Mouse (Mus musculus) kidney, embryonic 15.5 days (tissue): ENCODE results near the gene Elmo1. TPM values are rescaled to one million over a fixed set of nuclear protein-coding genes. Genes with fewer than 3 reads are reported as not detected.

Source experiments
- ATAC-seq: fragments of 200-750 bp; cut with Nextera tagmentation; replicated peaks from 2 replicates; pipeline ENCODE4 v1.8.0; 2017; ENCODE audit warnings: moderate TSS enrichment; ENCODE audit not compliant: low FRiP score
- H3K27ac ChIP-seq: fragments of 300-500 bp; sonication (generic); 2 replicates; pipeline ENCODE4 v1.5.1; 2015; ENCODE audit warnings: mild to moderate bottlenecking, inconsistent platforms
- H3K27me3 ChIP-seq: fragments of 300-500 bp; sonication (generic); 2 replicates; pipeline ENCODE4 v1.6.1; 2015; ENCODE audit warnings: inconsistent platforms
- H3K36me3 ChIP-seq: fragments of 300-500 bp; sonication (generic); 2 replicates; pipeline ENCODE4 v1.6.1; 2015; ENCODE audit warnings: inconsistent platforms
- H3K4me1 ChIP-seq: fragments of 300-500 bp; sonication (generic); 2 replicates; pipeline ENCODE4 v1.6.1; 2015; ENCODE audit warnings: inconsistent platforms
- H3K4me2 ChIP-seq: fragments of 300-500 bp; sonication (generic); 2 replicates; pipeline ENCODE4 v1.6.1; 2015; ENCODE audit warnings: moderate library complexity, mild to moderate bottlenecking, inconsistent platforms
- H3K4me3 ChIP-seq: fragments of 300-500 bp; sonication (generic); replicated peaks from 2 replicates; pipeline ENCODE4 v1.5.1; 2015; ENCODE audit warnings: mild to moderate bottlenecking, inconsistent platforms
- H3K9ac ChIP-seq: fragments of 300-500 bp; sonication (generic); 2 replicates; pipeline ENCODE4 v1.6.1; 2015; ENCODE audit warnings: mild to moderate bottlenecking, inconsistent platforms
- H3K9me3 ChIP-seq: fragments of 300-500 bp; sonication (generic); replicated peaks from 2 replicates; pipeline ENCODE4 v1.6.1; 2016; ENCODE audit warnings: inconsistent platforms
- WGBS: fragments of 180-500 bp; shearing (Covaris S2); methylation state at CpG from one replicate; pipeline ENCODE4 v1.1.7; 2015; ENCODE audit warnings: mixed read lengths; 5-methylcytosine and 5-hydroxymethylcytosine counted together
- polyA plus RNA-seq: library from polyadenylated mRNA; unstranded; fragments of >200 nt; fragmentation: Nextera tagmentation; extraction: Ambion mirVana; gene quantifications from 2 replicates; pipeline ENCODE4 v1.2.1, GENCODE M21; 2015

Gene Elmo1
- polyA plus RNA-seq, 1 experiment from 2014 or later: 16.1 TPM

DNA sequence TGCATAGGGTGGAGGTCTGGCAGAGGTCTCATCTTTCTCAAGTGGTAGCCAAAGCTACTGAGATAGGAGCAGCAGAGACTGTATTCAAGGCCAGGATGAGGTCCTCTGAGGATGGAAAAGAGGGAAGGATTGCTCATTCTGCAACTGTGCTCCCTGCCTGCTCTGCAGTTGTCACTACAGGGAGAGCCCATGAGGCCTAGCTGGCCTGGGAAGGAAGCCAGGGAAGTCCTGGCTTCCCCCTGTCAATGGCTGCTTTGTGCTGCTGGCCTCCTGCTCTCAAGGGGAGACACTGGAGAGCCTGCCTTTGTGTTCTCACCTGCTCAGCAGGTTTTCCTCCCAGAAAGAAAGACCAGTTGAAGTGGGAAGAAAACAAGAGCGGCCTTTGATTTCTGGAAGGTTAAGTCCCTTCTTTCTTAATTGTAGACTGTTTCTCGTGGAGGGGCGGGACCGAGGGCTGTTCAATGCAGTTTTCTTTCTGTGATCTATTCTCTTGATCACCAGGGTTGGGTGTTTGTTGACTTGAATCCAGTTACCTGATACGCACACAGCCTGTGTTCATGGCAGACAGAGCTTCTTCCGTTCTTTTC lies 91.9 kb downstream of the Elmo1 start:
- 67% methylated on average over 6 of the region's 6 CpGs for WGBS
- no peak for ATAC-seq
- no peak overlapping the region for H3K4me2 ChIP-seq

DNA sequence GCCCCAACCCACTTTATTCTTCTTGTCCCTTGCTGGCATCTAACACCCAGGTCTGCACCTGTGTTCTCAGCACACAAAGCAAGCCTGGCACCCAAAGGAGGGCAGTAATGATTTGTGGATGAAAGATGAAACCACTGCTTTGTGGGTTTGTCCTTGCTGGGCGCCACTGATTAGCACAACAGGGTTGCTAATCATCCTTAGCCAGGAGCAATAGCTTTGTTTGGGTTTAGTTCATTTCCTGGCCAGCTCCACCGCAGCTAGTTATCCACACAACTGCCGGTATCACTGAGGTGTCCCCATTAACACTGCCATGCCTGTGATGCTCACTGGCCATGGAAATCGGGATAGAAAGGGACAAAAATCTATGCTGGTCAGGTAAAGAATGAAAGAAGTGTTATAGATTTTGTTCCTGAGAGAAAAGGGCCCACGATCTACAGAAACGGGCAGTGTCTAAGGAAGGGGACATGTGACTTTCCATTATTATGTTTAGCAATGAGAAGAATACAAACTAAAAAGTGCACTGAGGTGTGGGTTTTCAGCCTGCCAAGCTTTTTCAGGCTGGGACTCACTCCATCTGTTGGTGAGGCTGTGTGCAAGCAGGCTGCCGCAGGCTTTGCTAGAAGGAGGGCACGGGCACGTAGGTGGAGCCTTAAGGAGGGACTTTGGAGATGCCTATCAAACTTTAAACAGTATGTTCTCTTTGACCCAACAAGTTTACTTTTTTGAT lies 93.3 kb downstream of the Elmo1 start:
- no peak overlapping the region for H3K9ac ChIP-seq
- WGBS: 13% methylated on average over 9 of the region's 9 CpGs
- H3K9me3 ChIP-seq: no peaks in the 10 kb centered on the region
- H3K4me3 ChIP-seq: no peak overlapping the region
- 0 out of 2 replicates have a peak overlapping the region, but pooled peaks have one; percentile 12 for H3K4me2 ChIP-seq
- H3K36me3 ChIP-seq: no peaks in the 10 kb centered on the region
- no peaks in the 10 kb centered on the region for H3K27me3 ChIP-seq
- H3K27ac ChIP-seq: peak overlapping the region; percentile 73
- ATAC-seq: peak; percentile 76
- H3K4me1 ChIP-seq: peaks cover 30% of the 10 kb centered on the region

More for the DNA sequence above, 91.9 kb downstream of the Elmo1 start:
- H3K9me3 ChIP-seq: no peaks in the 10 kb centered on the region
- H3K36me3 ChIP-seq: no peaks in the 10 kb centered on the region
- H3K9ac ChIP-seq: no peak overlapping the region
- peak overlapping the region; percentile 75 for H3K27ac ChIP-seq
- H3K27me3 ChIP-seq: no peaks in the 10 kb centered on the region
- peaks cover 30% of the 10 kb centered on the region for H3K4me1 ChIP-seq
- no peak overlapping the region for H3K4me3 ChIP-seq

DNA sequence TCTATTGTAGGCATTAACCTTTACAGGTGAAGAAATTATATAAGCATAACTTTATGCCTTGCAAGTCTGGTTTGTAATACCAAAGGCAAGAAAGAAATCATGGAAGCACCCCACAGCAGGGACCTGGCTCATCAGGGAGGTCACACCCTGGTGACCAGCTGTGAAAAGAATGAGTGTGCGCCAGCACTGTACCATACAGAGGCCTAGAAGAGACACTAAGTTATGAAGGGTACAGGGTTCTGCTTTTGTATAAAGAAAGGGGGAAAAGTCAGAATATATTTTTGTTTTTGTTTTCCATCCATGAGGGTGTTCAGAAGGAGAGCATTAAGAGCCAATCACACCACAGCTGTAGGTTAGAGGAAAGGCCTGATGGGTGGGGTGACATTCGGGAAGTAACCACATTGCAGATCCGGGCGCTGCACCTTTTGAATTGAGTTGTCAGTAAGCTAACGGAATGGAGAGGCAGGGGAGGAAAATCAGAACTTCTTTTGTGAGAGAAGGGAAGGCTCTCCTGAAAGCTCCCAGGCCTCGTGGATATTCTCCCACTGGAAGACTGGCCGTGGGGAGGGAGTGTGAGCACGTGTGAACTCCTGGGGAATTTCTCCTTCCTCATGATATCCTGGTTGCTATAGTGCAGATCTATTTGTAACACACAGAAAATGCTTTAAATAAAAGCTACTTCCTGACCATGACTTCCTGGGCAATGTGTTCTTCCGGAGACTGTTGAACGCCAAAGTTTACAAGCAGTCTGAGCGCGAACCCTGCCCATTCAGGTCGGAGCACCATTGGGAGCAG lies 94.0 kb downstream of the Elmo1 start:
- ATAC-seq: no peak
- H3K4me3 ChIP-seq: 0 out of 2 replicates have a peak overlapping the region, but pooled peaks have one; percentile 11
- no peak overlapping the region for H3K4me2 ChIP-seq

DNA sequence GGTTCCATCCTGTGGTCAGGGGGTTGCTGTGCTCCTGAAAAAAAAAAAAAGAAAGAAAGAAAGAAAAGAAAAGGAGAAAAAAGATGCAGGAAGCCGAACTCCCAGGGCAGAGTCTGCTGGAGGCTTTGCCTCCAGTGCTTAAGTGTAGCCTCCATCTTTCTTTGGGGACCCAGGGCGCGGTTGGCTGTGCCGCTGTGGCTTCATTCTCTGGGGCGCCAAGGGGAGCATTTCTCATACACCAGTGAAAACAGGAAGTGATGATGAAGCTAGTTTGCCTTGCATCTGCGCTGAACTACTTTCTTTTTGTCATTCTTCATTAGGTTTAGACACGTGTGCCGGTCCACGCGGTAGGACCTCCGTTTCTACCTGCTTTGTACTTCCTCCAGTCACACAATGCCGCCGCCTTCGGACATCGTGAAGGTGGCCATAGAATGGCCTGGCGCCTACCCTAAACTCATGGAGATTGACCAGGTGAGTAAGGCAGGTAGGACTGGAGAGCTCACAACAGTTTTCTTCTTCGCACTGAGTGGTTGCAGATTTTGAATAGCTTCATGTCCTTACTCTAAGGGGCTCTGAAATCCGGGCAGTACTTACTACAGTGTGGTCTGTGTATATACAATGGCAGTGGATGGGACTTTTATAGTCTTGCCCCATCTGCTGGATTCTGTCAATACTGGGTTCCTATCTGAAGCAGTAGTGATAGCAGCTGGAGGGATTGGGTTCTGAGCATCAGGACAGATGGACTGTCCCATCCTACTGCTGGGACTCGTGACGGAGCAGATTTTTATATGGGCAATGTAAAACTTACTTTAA lies 94.8 kb downstream of the Elmo1 start:
- WGBS: 86% methylated on average over 20 of the region's 20 CpGs
- Histone ChIP-seq H3K36me3 (no peaks in the 10 kb centered on the region), H3K9me3 (no peaks in the 10 kb centered on the region), H3K27me3 (no peaks in the 10 kb centered on the region), H3K9ac (no peak overlapping the region), H3K4me3 (peak overlapping the region; percentile 11; the same call in 1 of the 2 replicates), H3K27ac (peak overlapping the region; percentile 73), H3K4me1 (peaks cover 30% of the 10 kb centered on the region), H3K4me2 (peak overlapping the region; percentile 17; the same call in 1 of the 2 replicates)
- no peak for ATAC-seq

More for the DNA sequence above, 94.0 kb downstream of the Elmo1 start:
- no peaks in the 10 kb centered on the region for H3K36me3 ChIP-seq
- no peak overlapping the region for H3K9ac ChIP-seq
- 66% methylated on average over 13 of the region's 13 CpGs for WGBS
- no peaks in the 10 kb centered on the region for H3K27me3 ChIP-seq
- H3K4me1 ChIP-seq: peaks cover 30% of the 10 kb centered on the region
- H3K27ac ChIP-seq: peak overlapping the region; percentile 73
- no peaks in the 10 kb centered on the region for H3K9me3 ChIP-seq

DNA sequence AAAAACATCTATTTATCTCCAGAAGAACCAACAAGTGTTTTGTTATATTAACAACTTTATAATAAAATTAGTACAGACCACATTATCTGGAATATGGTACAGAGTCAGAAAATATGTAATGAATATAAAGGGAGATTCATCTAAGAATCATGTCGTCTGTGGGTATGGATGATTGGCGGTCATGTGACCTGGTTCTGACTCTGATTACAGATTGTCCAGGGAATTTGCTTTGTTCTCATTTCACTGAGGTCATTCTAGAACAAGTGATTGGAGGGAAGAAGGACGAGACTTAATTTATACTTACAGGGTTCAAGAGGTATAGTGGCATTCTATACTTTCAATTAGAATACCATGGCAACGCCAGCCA lies 95.4 kb downstream of the Elmo1 start:
- Histone ChIP-seq H3K9me3 (no peaks in the 10 kb centered on the region), H3K36me3 (no peaks in the 10 kb centered on the region), H3K4me1 (peaks cover 26% of the 10 kb centered on the region), H3K27ac (no peak overlapping the region), H3K4me2 (peak overlapping the region; percentile 17; the same call in 1 of the 2 replicates), H3K27me3 (no peaks in the 10 kb centered on the region), H3K4me3 (no peak overlapping the region), H3K9ac (no peak overlapping the region)
- no peak for ATAC-seq
- WGBS: 79% methylated on average over 4 of the region's 4 CpGs

DNA sequence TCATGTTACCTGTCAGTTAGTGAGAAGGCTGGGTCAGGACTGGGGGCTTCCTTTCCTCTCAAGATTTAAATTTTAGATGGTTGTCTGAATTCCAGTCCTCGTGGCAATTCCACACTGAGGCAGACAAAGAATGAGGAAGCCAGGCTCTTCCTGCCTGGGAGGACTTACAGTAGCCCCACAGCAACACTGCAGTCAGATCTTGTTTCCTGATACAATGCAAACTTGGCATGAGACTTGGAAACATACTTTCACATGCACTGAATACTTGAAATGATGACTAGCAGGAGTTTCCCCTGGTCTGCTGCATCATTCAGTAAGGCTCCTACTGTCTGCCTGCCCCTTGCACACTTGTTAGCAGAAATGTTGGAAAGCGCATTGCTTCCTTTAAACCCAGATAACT lies 97.3 kb downstream of the Elmo1 start:
- WGBS: 60% methylated on average over 2 of the region's 2 CpGs
- no peaks in the 10 kb centered on the region for H3K27me3 ChIP-seq
- no peak overlapping the region for H3K4me2 ChIP-seq
- no peaks in the 10 kb centered on the region for H3K36me3 ChIP-seq
- no peaks in the 10 kb centered on the region for H3K9me3 ChIP-seq
- no peak overlapping the region for H3K9ac ChIP-seq
- H3K4me1 ChIP-seq: peaks cover 16% of the 10 kb centered on the region
- 0 out of 2 replicates have a peak overlapping the region, but pooled peaks have one; percentile 6 for H3K27ac ChIP-seq
- H3K4me3 ChIP-seq: no peak overlapping the region
- ATAC-seq: no peak

DNA sequence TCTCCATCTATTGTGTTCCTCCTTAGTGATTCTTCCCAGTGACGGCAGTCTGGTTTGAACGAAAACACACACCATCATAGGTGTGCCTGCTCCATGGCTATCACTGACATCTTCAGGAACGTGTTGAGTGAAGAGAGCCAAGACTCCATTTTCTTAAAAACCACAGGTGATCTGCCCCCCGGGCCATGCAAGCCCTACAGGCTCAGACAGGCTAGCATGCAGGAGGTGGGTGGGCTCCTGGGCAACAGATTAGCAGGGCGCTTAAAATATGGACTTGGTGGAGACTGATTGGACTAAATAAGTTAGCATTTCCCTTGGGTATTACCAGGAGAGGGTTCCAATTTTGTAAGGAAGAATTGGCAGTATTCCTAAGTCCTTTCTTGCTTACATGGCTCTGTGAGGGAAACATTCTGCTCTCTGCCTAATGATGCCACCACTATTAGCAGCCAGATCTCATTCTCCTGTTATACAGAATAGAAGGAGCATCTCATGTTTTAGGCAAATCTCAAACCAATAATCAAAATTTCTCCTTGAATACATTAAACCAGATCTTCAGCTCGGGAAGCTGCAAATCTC lies 101.7 kb downstream of the Elmo1 start:
- Histone ChIP-seq H3K9ac (no peak overlapping the region), H3K27me3 (no peaks in the 10 kb centered on the region), H3K4me3 (no peak overlapping the region), H3K9me3 (no peaks in the 10 kb centered on the region), H3K4me1 (no peaks in the 10 kb centered on the region), H3K36me3 (no peaks in the 10 kb centered on the region), H3K4me2 (no peak overlapping the region), H3K27ac (no peak overlapping the region)
- ATAC-seq: no peak
- WGBS: 86% methylated on average over 6 of the region's 6 CpGs

DNA sequence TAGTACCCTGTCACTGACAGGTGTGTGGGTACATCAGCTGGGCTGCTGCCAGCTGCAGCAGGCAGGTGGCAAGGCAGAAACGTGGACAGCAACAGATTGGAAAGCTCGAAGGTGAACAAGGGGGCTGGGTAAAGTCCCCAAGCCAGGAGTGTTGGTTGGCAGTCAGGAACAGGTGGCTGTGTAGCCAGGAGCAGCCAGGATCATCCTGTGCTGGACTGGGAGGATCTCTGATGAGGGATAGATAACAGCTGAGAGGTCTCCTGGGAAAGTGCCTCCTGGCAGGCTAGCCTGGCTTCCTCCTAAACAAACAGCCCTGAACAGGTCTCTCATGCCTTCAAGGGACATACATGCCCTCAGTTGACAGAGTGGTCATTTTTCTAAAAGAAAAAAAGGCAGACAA lies 110.2 kb downstream of the Elmo1 start:
- no peaks in the 10 kb centered on the region for H3K27me3 ChIP-seq
- H3K27ac ChIP-seq: no peak overlapping the region
- ATAC-seq: no peak
- no peak overlapping the region for H3K9ac ChIP-seq
- H3K4me1 ChIP-seq: no peaks in the 10 kb centered on the region
- no peak overlapping the region for H3K4me2 ChIP-seq
- WGBS: 64% methylated on average over 2 of the region's 2 CpGs
- no peaks in the 10 kb centered on the region for H3K36me3 ChIP-seq
- H3K4me3 ChIP-seq: no peak overlapping the region
- no peaks in the 10 kb centered on the region for H3K9me3 ChIP-seq

DNA sequence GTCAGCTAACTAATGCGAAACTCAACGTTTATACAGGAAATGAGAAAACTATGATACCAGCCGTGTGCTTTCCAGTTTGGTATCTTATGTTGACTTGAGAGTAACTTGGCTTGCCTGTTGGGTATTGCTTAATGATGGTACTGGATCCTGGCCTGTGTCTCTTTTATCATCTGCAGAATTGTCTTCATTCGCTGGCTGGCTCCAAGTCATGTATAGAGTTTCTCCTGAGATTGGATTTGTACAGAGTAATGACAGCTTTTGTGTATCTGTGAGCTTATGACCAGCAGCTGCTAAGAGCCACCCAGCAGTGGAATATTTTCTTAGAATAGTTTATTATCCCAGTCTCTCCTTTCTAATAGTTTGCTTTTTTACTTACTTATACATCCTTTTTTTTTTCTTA lies 112.2 kb downstream of the Elmo1 start:
- Histone ChIP-seq H3K4me3 (no peak overlapping the region), H3K4me2 (no peak overlapping the region), H3K4me1 (no peaks in the 10 kb centered on the region), H3K36me3 (no peaks in the 10 kb centered on the region), H3K9me3 (no peaks in the 10 kb centered on the region), H3K27ac (no peak overlapping the region), H3K9ac (no peak overlapping the region), H3K27me3 (no peaks in the 10 kb centered on the region)
- 89% methylated on average over 4 of the region's 4 CpGs for WGBS
- no peak for ATAC-seq

DNA sequence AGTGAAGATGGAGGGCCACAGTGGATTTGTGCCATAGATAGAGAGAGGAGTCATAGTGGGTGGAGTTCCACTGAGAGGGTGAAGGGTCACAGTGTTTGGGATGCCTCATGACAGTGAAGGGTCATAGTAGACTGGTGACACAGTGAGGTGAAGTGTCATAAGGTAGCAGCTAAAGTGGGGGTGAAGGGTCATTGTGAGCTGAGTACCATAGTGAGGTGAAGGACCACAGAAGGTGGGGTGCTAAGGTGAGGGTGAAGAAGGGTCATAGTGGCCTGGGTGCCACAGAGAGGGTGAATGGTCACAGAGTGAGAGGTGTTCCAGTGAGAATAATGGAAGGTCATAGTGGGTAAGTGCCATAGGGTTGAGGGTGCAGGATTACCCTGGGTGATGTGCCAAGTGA lies 113.8 kb downstream of the Elmo1 start:
- Histone ChIP-seq H3K9me3 (no peaks in the 10 kb centered on the region), H3K9ac (no peak overlapping the region), H3K4me1 (no peaks in the 10 kb centered on the region), H3K4me2 (no peak overlapping the region), H3K4me3 (no peak overlapping the region), H3K27ac (no peak overlapping the region), H3K36me3 (no peaks in the 10 kb centered on the region), H3K27me3 (no peaks in the 10 kb centered on the region)
- ATAC-seq: no peak

DNA sequence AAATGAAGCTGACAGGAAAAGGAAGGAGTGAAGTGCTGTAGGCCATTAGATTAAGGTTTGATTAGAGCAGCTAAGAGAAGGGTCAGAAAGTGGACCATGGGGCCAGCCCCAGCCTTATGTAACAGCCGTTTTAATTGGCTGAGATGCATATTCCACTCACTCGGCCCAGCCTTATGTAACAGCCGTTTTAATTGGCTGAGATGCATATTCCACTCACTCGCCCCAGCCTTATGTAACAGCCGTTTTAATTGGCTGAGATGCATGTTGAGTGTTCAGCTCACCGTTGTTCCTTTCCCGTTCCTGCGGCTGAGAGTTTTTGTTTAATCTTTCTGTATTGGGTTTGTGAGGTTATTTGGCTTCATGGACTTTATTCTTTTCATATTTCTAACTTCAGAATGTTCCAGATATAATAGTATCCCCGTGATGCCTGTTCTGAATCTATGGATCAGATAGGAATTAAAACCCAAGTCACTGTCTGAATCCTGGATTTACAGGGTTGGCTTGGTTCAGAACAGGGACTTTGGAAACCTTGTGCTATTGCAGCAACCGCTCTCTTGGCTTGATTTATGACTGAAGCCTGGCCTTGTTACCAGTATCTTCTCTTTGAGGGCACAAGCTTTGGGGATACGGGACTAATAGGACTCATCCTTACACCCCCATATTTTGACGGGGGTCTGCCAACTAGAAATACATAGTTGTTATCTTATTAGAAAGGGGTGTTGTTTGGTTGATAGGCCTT lies 114.8 kb downstream of the Elmo1 start:
- no peak for ATAC-seq
- Histone ChIP-seq H3K9ac (no peak overlapping the region), H3K4me1 (no peaks in the 10 kb centered on the region), H3K27me3 (no peaks in the 10 kb centered on the region), H3K9me3 (no peaks in the 10 kb centered on the region), H3K4me2 (no peak overlapping the region), H3K27ac (no peak overlapping the region), H3K36me3 (no peaks in the 10 kb centered on the region), H3K4me3 (no peak overlapping the region)
- 86% methylated on average over 12 of the region's 12 CpGs for WGBS
